In genomic region chr3:55406616-55407015, GRCm38 (mm10) we compare ENCODE assay signal across 24 mouse cellular contexts.
"Had no signal": no experiment of that assay in that cellular context is flagged by ENCODE, and none has a peak within 500 bp of the region (broad histone marks: within the 10 kb centered on the region; RNA-seq: fewer than 3 reads in every experiment).

No protein-coding gene starts in this region.

- H3K4me2 ChIP-seq: heart, embryonic 12.5 days; hindbrain, embryonic 13.5 days; hindbrain, embryonic 15.5 days; kidney, embryonic 15.5 days; limb, embryonic 12.5 days; limb, embryonic 15.5 days; liver, embryonic 12.5 days had no signal

- H3K9ac ChIP-seq: heart, embryonic 12.5 days; hindbrain, embryonic 13.5 days; hindbrain, embryonic 15.5 days; kidney, embryonic 15.5 days; limb, embryonic 12.5 days; limb, embryonic 15.5 days; liver, embryonic 12.5 days; liver, embryonic 14.5 days had no signal

- ATAC-seq: hindbrain, postnatal 0 days; intestine, embryonic 16.5 days; liver, embryonic 12.5 days had no signal

- H3K27me3 ChIP-seq: heart, embryonic 12.5 days; hindbrain, embryonic 13.5 days; hindbrain, embryonic 15.5 days; kidney, embryonic 15.5 days; limb, embryonic 12.5 days; limb, embryonic 15.5 days; liver, embryonic 12.5 days had no signal

- H3K9me3 ChIP-seq: heart, embryonic 12.5 days; hindbrain, embryonic 13.5 days; hindbrain, embryonic 15.5 days; kidney, embryonic 15.5 days; limb, embryonic 15.5 days; liver, embryonic 12.5 days had no signal

- H3K4me1 ChIP-seq: heart, embryonic 12.5 days; hindbrain, embryonic 15.5 days; kidney, embryonic 15.5 days; liver, embryonic 12.5 days had no signal

- H3K4me3 ChIP-seq: heart, embryonic 12.5 days; hindbrain, embryonic 13.5 days; hindbrain, embryonic 15.5 days; kidney, embryonic 15.5 days; limb, embryonic 12.5 days; limb, embryonic 15.5 days; liver, embryonic 12.5 days had no signal

- H3K27ac ChIP-seq: hindbrain, embryonic 13.5 days; hindbrain, embryonic 15.5 days; hindbrain, postnatal 0 days; kidney, embryonic 15.5 days; kidney, postnatal 0 days; limb, embryonic 12.5 days; limb, embryonic 15.5 days; liver, embryonic 12.5 days; liver, embryonic 14.5 days had no signal

- DNase-seq: gastrocnemius, postnatal 14 days; gastrocnemius, postnatal 36 days; heart, adult 18-20 months; heart, postnatal 10 days; heart, postnatal 36 days; kidney, adult 11 months; kidney, adult 2 months; kidney, adult 9 months; kidney, postnatal 14 days; kidney, postnatal 36 days; layer of hippocampus, adult 9-11 months; layer of hippocampus, postnatal 36 days; left cerebral cortex, postnatal 4 days had no signal

- H3K36me3 ChIP-seq: heart, embryonic 12.5 days; hindbrain, embryonic 15.5 days; kidney, embryonic 15.5 days; limb, embryonic 12.5 days; limb, embryonic 15.5 days; liver, embryonic 12.5 days had no signal
